Mouse (Mus musculus) liver, embryonic 14.5 days (tissue): ENCODE data around the gene Pdia4.

ENCODE experiments used
- CTCF ChIP-seq: IDR thresholded peaks from 2 replicates; pipeline ENCODE4 v1.5.1; 2016; ENCODE audit warnings: antibody characterized with exemption, low read depth, control low read depth
- EP300 ChIP-seq: IDR thresholded peaks from 2 replicates; pipeline ENCODE4 v1.6.1; 2016; ENCODE audit warnings: antibody characterized with exemption, low read depth

DNA sequence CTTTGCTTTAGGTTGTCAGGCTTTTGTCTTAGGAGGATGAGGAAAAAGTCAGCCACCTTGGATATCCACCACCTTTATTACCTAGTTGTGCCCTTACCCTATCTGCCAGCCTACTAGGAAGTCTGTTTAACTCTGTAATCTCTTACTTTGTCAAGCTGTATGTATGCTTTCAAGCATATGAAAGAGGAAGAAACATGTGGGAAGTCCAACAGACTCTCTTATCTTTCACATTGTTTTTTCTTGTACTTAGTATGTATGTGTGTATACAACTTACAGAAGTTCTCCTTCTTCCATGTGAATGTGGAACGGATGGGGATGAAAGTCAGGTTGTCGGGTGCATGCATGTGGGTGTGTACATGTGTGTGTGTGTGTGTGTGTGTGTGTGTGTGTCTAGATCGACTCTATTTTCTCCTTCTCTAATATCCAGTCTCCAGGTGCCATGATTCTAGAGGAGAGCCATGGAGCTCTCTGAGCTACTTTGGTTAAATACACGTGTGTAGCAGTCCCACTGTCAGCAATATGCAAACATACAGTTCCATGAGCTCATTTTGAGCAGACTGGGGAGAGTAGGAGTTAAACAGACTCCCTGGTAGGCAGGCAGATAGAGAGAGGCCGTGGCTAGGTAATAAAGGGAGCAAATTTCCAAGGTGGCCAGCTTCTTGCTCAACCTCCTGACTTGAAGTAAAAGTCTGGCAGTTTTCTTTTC is 28.4 kb downstream of the Pdia4 start:
- TF ChIP-seq CTCF = no peak
- TF ChIP-seq EP300 = no peak
